Mouse (Mus musculus) CH12.LX (cell line): ENCODE measurements around the gene Olfr221. TPM values are rescaled to one million over a fixed set of nuclear protein-coding genes. Genes with fewer than 3 reads are reported as not detected.

Source experiments
- DNase-seq: peaks from one replicate; pipeline ENCODE4 v3.0.0-alpha.2; 2013; ENCODE audit errors: extremely low read depth
- H3K27ac ChIP-seq: 2 replicates; pipeline ENCODE4 v1.5.1; 2012; ENCODE audit warnings: low read depth, mild to moderate bottlenecking, control low read depth, moderate library complexity; ENCODE audit not compliant: insufficient read depth
- H3K27me3 ChIP-seq: replicated peaks from 2 replicates; pipeline ENCODE3; 2012; ENCODE audit warnings: inconsistent platforms
- H3K36me3 ChIP-seq, 2 experiments: replicated peaks in 1 of 2; 2 replicates each; pipeline versions ENCODE3 to v1.6.1; 2012; ENCODE audit warnings: inconsistent platforms in 1 of 2, low read length in 1 of 2, mild to moderate bottlenecking in 1 of 2, mixed read lengths in 1 of 2, moderate library complexity in 1 of 2; ENCODE audit not compliant: control insufficient read depth in 1 of 2, insufficient read depth in 1 of 2
- H3K4me1 ChIP-seq, 2 experiments: 2 replicates each; pipeline ENCODE4 v1.6.1; 2012; ENCODE audit warnings: inconsistent platforms in 1 of 2, moderate library complexity in 1 of 2; ENCODE audit not compliant: insufficient read depth in 2 of 2, control insufficient read depth in 1 of 2
- H3K4me2 ChIP-seq: 2 replicates; pipeline ENCODE4 v1.6.1; 2012; ENCODE audit warnings: low read depth, mild to moderate bottlenecking, control low read depth; ENCODE audit not compliant: poor library complexity, insufficient read depth, severe bottlenecking
- H3K4me3 ChIP-seq, 3 experiments: fragments of 150-350 bp in 1 of 3; sonication (generic) in 1 of 3; replicated peaks in 1 of 3; 2 replicates each; pipeline versions ENCODE3 to v1.5.1; 2011 to 2012; ENCODE audit warnings: low read depth in 2 of 3, low read length in 2 of 3, mild to moderate bottlenecking in 2 of 3, moderate library complexity in 2 of 3, control low read depth in 1 of 3, improper control_type of control experiment in 1 of 3, inconsistent platforms in 1 of 3, mixed read lengths in 1 of 3; ENCODE audit not compliant: poor library complexity in 1 of 3
- H3K79me2 ChIP-seq: replicated peaks from 2 replicates; pipeline ENCODE4 v1.6.1; 2012; ENCODE audit warnings: mild to moderate bottlenecking, moderate library complexity; ENCODE audit not compliant: control insufficient read depth, poor library complexity, insufficient read depth, severe bottlenecking; ENCODE audit errors: extremely low read depth
- H3K9ac ChIP-seq: 2 replicates; pipeline ENCODE4 v1.6.1; 2012; ENCODE audit warnings: low read depth, mild to moderate bottlenecking, control low read depth, moderate library complexity; ENCODE audit not compliant: insufficient read depth
- H3K9me3 ChIP-seq: replicated peaks from 2 replicates; pipeline ENCODE3; 2012; ENCODE audit warnings: low read length, inconsistent platforms, mixed read lengths
- CHD2 ChIP-seq: IDR thresholded peaks from 2 replicates; pipeline ENCODE4 v1.6.1; 2011; ENCODE audit warnings: low read length, improper control_type of control experiment
- E2F4 ChIP-seq: IDR thresholded peaks from 2 replicates; pipeline ENCODE4 v1.6.1; 2011; ENCODE audit warnings: low read depth, low read length, improper control_type of control experiment; ENCODE audit not compliant: insufficient replicate concordance
- EP300 ChIP-seq: IDR thresholded peaks from 2 replicates; pipeline ENCODE4 v1.6.1; 2011; ENCODE audit warnings: low read length, improper control_type of control experiment
- GABPA ChIP-seq: IDR thresholded peaks from 2 replicates; pipeline ENCODE4 v1.6.1; 2012; ENCODE audit warnings: low read depth, low read length, improper control_type of control experiment, inconsistent platforms; ENCODE audit not compliant: insufficient replicate concordance
- HCFC1 ChIP-seq: IDR thresholded peaks from 2 replicates; pipeline ENCODE4 v1.6.1; 2012; ENCODE audit warnings: low read depth, mild to moderate bottlenecking, inconsistent platforms, low read length, improper control_type of control experiment
- IRF4 ChIP-seq: IDR thresholded peaks from 2 replicates; pipeline ENCODE4 v1.6.1; 2014; ENCODE audit warnings: low read depth, mild to moderate bottlenecking, inconsistent platforms, low read length, improper control_type of control experiment
- JUN ChIP-seq: IDR thresholded peaks from 2 replicates; pipeline ENCODE4 v1.6.1; 2011; ENCODE audit warnings: low read depth, mild to moderate bottlenecking, low read length, improper control_type of control experiment, moderate library complexity; ENCODE audit not compliant: insufficient read depth
- JUND ChIP-seq: conservative IDR thresholded peaks from 2 replicates; pipeline ENCODE4 v1.6.1; 2011; ENCODE audit warnings: low read depth, low read length, improper control_type of control experiment
- KAT2A ChIP-seq: IDR thresholded peaks from 2 replicates; pipeline ENCODE4 v1.6.1; 2012; ENCODE audit warnings: low read length, improper control_type of control experiment, inconsistent platforms; ENCODE audit not compliant: insufficient replicate concordance
- MAFK ChIP-seq: IDR thresholded peaks from 2 replicates; pipeline ENCODE4 v1.6.1; 2011; ENCODE audit warnings: low read length, improper control_type of control experiment; ENCODE audit not compliant: insufficient replicate concordance
- MAX ChIP-seq: IDR thresholded peaks from 2 replicates; pipeline ENCODE4 v1.6.1; 2011; ENCODE audit warnings: low read length, improper control_type of control experiment
- MAZ ChIP-seq: IDR thresholded peaks from 2 replicates; pipeline ENCODE4 v1.6.1; 2012; ENCODE audit warnings: low read depth, mild to moderate bottlenecking, inconsistent platforms, low read length, improper control_type of control experiment, moderate library complexity
- MXI1 ChIP-seq: IDR thresholded peaks from 2 replicates; pipeline ENCODE4 v1.6.1; 2011; ENCODE audit warnings: mild to moderate bottlenecking, low read depth, low read length, improper control_type of control experiment
- NRF1 ChIP-seq: IDR thresholded peaks from 2 replicates; pipeline ENCODE4 v1.6.1; 2014; ENCODE audit warnings: low read depth, mild to moderate bottlenecking, inconsistent platforms, low read length, improper control_type of control experiment, moderate library complexity
- POLR2A ChIP-seq: IDR thresholded peaks from 2 replicates; pipeline ENCODE4 v1.6.1; 2011; ENCODE audit warnings: low read depth, mild to moderate bottlenecking, improper control_type of control experiment, low read length
- POLR2AphosphoS2 ChIP-seq: IDR thresholded peaks from 2 replicates; pipeline ENCODE4 v1.6.1; 2011; ENCODE audit warnings: low read depth, low read length, improper control_type of control experiment
- RAD21 ChIP-seq: IDR thresholded peaks from 2 replicates; pipeline ENCODE4 v1.6.1; 2011; ENCODE audit warnings: low read depth, mild to moderate bottlenecking, low read length, improper control_type of control experiment, moderate library complexity
- RCOR1 ChIP-seq: conservative IDR thresholded peaks from 2 replicates; pipeline ENCODE4 v1.6.1; 2012; ENCODE audit warnings: low read depth, mild to moderate bottlenecking, inconsistent platforms, low read length, improper control_type of control experiment
- SMC3 ChIP-seq: IDR thresholded peaks from 2 replicates; pipeline ENCODE4 v1.6.1; 2011; ENCODE audit warnings: low read depth, low read length, improper control_type of control experiment
- TBP ChIP-seq: conservative IDR thresholded peaks from 2 replicates; pipeline ENCODE4 v1.6.1; 2011; ENCODE audit warnings: low read depth, low read length, improper control_type of control experiment
- TCF12 ChIP-seq: IDR thresholded peaks from 2 replicates; pipeline ENCODE4 v1.6.1; 2014; ENCODE audit warnings: low read depth, mild to moderate bottlenecking, inconsistent platforms, low read length, improper control_type of control experiment
- UBTF ChIP-seq: IDR thresholded peaks from 2 replicates; pipeline ENCODE4 v1.6.1; 2012; ENCODE audit warnings: low read depth, mild to moderate bottlenecking, inconsistent platforms, low read length, improper control_type of control experiment, moderate library complexity
- USF1 ChIP-seq: IDR thresholded peaks from 2 replicates; pipeline ENCODE4 v1.6.1; 2014; ENCODE audit warnings: low read depth, mild to moderate bottlenecking, inconsistent platforms, low read length, improper control_type of control experiment
- USF2 ChIP-seq: conservative IDR thresholded peaks from 2 replicates; pipeline ENCODE4 v1.6.1; 2011; ENCODE audit warnings: low read depth, low read length, improper control_type of control experiment
- ZC3H11A ChIP-seq: IDR thresholded peaks from 2 replicates; pipeline ENCODE4 v1.6.1; 2012; ENCODE audit warnings: low read depth, mild to moderate bottlenecking, inconsistent platforms, low read length, improper control_type of control experiment
- ZKSCAN1 ChIP-seq: IDR thresholded peaks from 2 replicates; pipeline ENCODE4 v1.6.1; 2012; ENCODE audit warnings: low read depth, inconsistent platforms, low read length, improper control_type of control experiment, borderline replicate concordance
- ZMIZ1 ChIP-seq: IDR thresholded peaks from 2 replicates; pipeline ENCODE4 v1.6.1; 2012; ENCODE audit warnings: low read depth, mild to moderate bottlenecking, inconsistent platforms, low read length, improper control_type of control experiment
- ZNF384 ChIP-seq: IDR thresholded peaks from 2 replicates; pipeline ENCODE4 v1.6.1; 2012; ENCODE audit warnings: low read depth, low read length, improper control_type of control experiment, inconsistent platforms
- dilution Hi-C: fragments of 300-500 bp; cut with MboI; formaldehyde crosslinking; loops from 2 replicates; pipeline ENCODE4 v1.14.3; 2020; ENCODE audit warnings: low sequenced_read_pairs; ENCODE audit not compliant: extremely low pct_unique_long_range_greater_than_20kb, extremely low pct_ligation_motif_present
- in situ Hi-C: fragments of 300-500 bp; cut with MboI; formaldehyde crosslinking; loops from 3 replicates; pipeline ENCODE4 v1.14.3; 2019; ENCODE audit warnings: low sequenced_read_pairs, low pct_ligation_motif_present, low pct_unique_long_range_greater_than_20kb, mixed read lengths
- polyA plus RNA-seq: library from polyadenylated mRNA; unstranded; fragments of >175 nt; gene quantifications from 2 replicates; pipeline ENCODE4 v1.2.1, GENCODE M21; 2012; ENCODE audit warnings: low read depth; ENCODE audit not compliant: insufficient read length
- total RNA-seq, 2 experiments: library from RNA; depleted of rRNA; stranded (reverse); fragments of 300-350 nt in 1 of 2; fragments of >200 nt in 1 of 2; gene quantifications; 2 replicates each; pipeline ENCODE4 v1.2.3; 2012 to 2014

Olfr221 gene
- total and polyA plus RNA-seq, 3 experiments, result not detected

DNA sequence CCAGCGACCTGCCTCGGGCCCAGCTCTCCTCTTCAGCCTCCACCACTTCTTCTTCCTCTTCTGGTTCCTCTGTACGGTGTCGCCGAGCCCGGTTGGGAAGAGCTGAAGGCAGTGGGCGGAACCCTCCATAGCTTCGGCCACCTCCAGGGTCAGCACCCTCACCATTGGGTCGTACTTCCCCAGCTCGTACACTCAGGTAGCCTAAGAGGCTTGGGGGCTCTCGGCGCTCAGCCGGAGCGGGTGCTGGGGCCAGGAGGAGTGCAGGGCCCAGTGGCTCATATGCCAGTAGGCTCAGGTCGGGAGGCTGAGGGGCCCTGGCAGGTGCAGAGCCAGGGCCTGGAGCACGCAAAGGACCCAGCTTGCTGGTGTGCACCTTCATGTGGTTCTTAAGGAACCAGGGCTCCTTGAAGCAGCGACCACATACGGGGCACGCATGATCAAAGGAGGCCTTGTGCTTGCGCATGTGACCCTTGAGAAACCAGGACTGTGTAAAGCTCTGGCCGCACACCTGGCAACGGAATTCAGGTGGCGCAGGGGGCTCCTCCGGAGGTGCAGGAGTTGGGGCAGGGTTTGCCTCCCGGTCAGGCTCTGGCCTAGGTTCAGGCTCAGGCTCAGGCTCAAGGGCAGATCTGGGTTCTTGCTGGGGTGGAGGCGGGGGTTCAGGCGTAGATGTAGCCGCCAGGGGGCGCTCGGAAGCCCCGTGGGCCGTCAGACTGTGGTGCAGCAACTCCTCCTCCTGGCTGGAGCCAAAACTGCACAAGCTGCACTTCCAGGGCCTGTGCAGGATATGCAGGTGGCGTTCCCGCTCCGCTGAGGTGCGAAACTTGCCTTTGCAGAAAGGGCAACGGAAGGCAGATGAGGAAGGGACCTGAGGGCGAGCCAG, 33.7 kb downstream of the Olfr221 start (continued):
- TF ChIP-seq IRF4 (peak; percentile 72), EP300 (no peak), TCF12 (peak; percentile 66), SMC3 (peak; percentile 99), MAZ (peak; percentile 69; the same call in 1 of the 2 replicates), ZMIZ1 (no peak), RAD21 (peak; percentile 88), JUND (no peak), E2F4 (no peak), USF1 (no peak), ZNF384 (peak; percentile 46; the same call in 1 of the 2 replicates), JUN (no peak), POLR2A (no peak), POLR2AphosphoS2 (no peak), CHD2 (no peak), GABPA (no peak), TBP (no peak), RCOR1 (no peak), NRF1 (peak; percentile 34; the same call in 1 of the 2 replicates), HCFC1 (peak; percentile 40; the same call in 1 of the 2 replicates)

DNA sequence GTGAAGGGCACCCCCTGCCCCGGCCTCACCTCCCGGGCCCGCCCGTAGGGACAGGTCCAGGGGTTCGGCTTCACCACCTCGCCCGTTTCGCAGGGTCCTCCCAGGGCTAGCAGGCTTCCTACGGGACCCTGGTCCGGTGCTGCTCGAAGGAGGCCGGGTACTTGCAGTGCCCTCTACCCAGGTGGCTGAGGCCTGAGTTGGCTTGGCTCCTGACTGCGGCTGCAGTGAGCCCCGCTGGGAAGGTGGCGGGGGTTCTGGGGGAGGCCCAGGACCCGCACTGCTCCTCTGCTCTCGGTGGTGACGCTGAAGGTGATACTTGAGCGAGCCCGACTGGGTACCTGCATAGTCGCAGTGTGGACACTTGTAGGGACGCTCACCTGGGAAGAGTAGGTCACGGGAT, 35.5 kb downstream of the Olfr221 start:
- in situ Hi-C loops, result no loop called here
- Histone ChIP-seq H3K4me1 (peaks cover 6 to 25% of the 10 kb centered on the region in 2 experiments), H3K4me3 (no peak overlapping the region), H3K27me3 (no peaks in the 10 kb centered on the region), H3K27ac (no peak overlapping the region), H3K4me2 (no peak overlapping the region), H3K9ac (no peak overlapping the region), H3K79me2 (no peaks in the 10 kb centered on the region), H3K36me3 (peaks cover 21 to 59% of the 10 kb centered on the region in 2 experiments), H3K9me3 (no peaks in the 10 kb centered on the region)
- TF ChIP-seq MXI1 (no peak), MAX (no peak), ZNF384 (no peak), IRF4 (no peak), TBP (no peak), MAFK (no peak), KAT2A (no peak), ZKSCAN1 (no peak), ZC3H11A (no peak), NRF1 (no peak), USF2 (no peak), EP300 (no peak), POLR2AphosphoS2 (no peak), JUND (no peak), TCF12 (no peak), MAZ (no peak), UBTF (no peak)
- no peak for DNase-seq
- dilution Hi-C loops, result no loop called here
